Mouse (Mus musculus): ENCODE results near the gene Hmga2. TPM values are rescaled to one million over a fixed set of nuclear protein-coding genes. Genes with fewer than 3 reads are reported as not detected.
A peak's percentile ranks its signal among the peaks of the same experiment; 100 is the strongest.

Gene Hmga2
- polyA plus RNA-seq, 1 experiment from 2014 or later = 2.6 TPM

- Histone ChIP-seq H3K9me3 (replicated peaks; ENCODE audit: control insufficient read depth, low read length) (no peaks in the 10 kb centered on the region), H3K27ac (ENCODE audit: low read depth, low read length) (no peak overlapping the region), H3K9ac (ENCODE audit: low read length) (peak overlapping the region; percentile 79), H3K4me2 (ENCODE audit: low read length) (peak overlapping the region; percentile 94), H3K36me3 (ENCODE audit: control insufficient read depth, insufficient read depth, low read length) (no peaks in the 10 kb centered on the region), H3K4me3 (ENCODE audit: low read depth, low read length) (peak overlapping the region; percentile 61), H3K4me1 (ENCODE audit: control insufficient read depth, insufficient read depth, low read length) (peaks cover 16% of the 10 kb centered on the region), H3K27me3 (replicated peaks; ENCODE audit: control insufficient read depth, insufficient read depth, low read length) (no peaks in the 10 kb centered on the region)
- DNase-seq (ENCODE audit: low spot score) = peak; percentile 48
- WGBS = under 1% methylated on average over 21 of the region's 21 CpGs
- peak; percentile 16; the same call in 1 of the 2 replicates for ATAC-seq
These were observed 1.2 kb upstream of the Hmga2 start for GRCm38 (mm10) chr10:120477501-120477900.

DNA sequence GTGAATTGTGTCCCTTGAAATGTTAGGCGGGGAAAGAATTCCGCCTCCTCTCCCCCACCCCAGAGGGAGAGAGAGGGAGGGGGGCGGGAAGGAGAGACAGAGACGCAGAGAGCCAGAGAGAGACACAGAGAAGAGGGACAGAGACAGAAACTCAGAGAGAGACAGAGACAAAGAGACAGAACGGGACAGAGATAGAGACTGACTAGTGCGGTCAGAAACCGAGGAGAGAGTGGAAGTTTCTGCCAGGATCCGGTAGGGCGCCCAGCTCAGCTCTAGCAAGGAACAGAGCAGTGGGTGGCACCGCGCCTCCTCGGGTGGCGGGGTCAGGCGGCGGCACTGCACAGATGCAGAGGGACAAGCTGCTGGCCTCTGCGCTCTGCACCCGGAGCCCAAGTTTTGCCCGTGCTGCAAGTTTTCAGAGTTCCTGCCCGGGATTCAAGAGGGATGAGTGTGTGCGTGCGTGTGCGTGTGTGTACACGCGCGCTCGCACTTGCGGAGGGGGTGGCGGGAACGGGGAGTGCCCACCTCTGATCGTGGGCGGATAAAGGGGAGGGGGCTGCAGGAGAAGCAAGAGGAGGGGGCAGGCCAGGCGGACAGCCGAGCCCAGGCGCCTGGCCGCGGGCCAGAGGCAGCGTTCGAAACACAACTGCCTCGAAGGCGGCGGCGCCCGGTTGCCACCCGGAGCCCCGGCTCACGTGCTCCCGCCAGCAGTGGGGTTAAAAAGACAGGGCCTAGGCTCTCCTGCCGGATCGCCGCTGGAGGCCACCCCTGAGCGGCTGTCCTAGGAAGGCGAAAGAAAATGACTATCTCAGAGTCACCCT, 457 bp upstream of the Hmga2 start:
- Histone ChIP-seq H3K4me1 (ENCODE audit: control insufficient read depth, insufficient read depth, low read length) (peaks cover 16% of the 10 kb centered on the region), H3K36me3 (ENCODE audit: control insufficient read depth, insufficient read depth, low read length) (no peaks in the 10 kb centered on the region), H3K9me3 (replicated peaks; ENCODE audit: control insufficient read depth, low read length) (no peaks in the 10 kb centered on the region), H3K27ac (ENCODE audit: low read depth, low read length) (peak overlapping the region; percentile 65; the same call in 1 of the 2 replicates), H3K27me3 (replicated peaks; ENCODE audit: control insufficient read depth, insufficient read depth, low read length) (no peaks in the 10 kb centered on the region), H3K4me3 (ENCODE audit: low read depth, low read length) (peak overlapping the region; percentile 61), H3K9ac (ENCODE audit: low read length) (peak overlapping the region; percentile 79), H3K4me2 (ENCODE audit: low read length) (peak overlapping the region; percentile 94)
- WGBS = under 1% methylated on average over 51 of the region's 52 CpGs
- DNase-seq (ENCODE audit: low spot score) = peak; percentile 74
- peak; percentile 55 for ATAC-seq

- no peaks in the 10 kb centered on the region for H3K36me3 ChIP-seq (ENCODE audit: control insufficient read depth, insufficient read depth, low read length)
- peak overlapping the region; percentile 65; the same call in 1 of the 2 replicates for H3K27ac ChIP-seq (ENCODE audit: low read depth, low read length)
- H3K4me3 ChIP-seq (ENCODE audit: low read depth, low read length) = peak overlapping the region; percentile 61
- no peaks in the 10 kb centered on the region for H3K27me3 ChIP-seq (replicated peaks; ENCODE audit: control insufficient read depth, insufficient read depth, low read length)
- peak overlapping the region; percentile 94 for H3K4me2 ChIP-seq (ENCODE audit: low read length)
- peaks cover 16% of the 10 kb centered on the region for H3K4me1 ChIP-seq (ENCODE audit: control insufficient read depth, insufficient read depth, low read length)
- H3K9me3 ChIP-seq (replicated peaks; ENCODE audit: control insufficient read depth, low read length) = no peaks in the 10 kb centered on the region
- peak overlapping the region; percentile 79 for H3K9ac ChIP-seq (ENCODE audit: low read length)
- WGBS = under 1% methylated on average over 38 of the region's 45 CpGs
- DNase-seq (ENCODE audit: low spot score) (peak; percentile 53), ATAC-seq (peak; percentile 19)
These were observed 1.2 kb downstream of the Hmga2 start for GRCm38 (mm10) chr10:120475041-120475541.

DNA sequence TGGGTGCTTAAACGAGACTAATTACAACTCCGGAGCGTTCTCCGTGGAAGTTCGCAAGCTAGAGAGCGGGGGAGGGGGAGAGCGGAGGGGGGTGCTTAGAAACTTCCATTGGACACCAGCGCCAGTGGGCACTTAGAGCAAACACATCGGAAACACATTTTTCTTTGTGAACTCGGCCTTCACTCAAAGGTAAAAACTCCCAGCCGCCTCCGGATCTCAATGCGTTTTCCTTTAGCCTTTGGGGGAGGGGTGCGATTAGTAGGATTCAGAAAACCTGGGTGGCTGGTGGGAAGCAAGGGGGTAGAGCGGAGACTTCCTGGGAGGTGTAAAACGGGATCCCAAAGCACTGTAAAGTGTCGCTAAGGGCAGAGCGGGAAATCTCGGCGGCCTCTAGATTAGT, 2.0 kb downstream of the Hmga2 start:
- DNase-seq (ENCODE audit: low spot score) (peak; percentile 59), ATAC-seq (no peak)
- Histone ChIP-seq H3K27me3 (replicated peaks; ENCODE audit: control insufficient read depth, insufficient read depth, low read length) (no peaks in the 10 kb centered on the region), H3K4me2 (ENCODE audit: low read length) (peak overlapping the region; percentile 94), H3K9ac (ENCODE audit: low read length) (peak overlapping the region; percentile 79), H3K4me3 (ENCODE audit: low read depth, low read length) (peak overlapping the region; percentile 61), H3K36me3 (ENCODE audit: control insufficient read depth, insufficient read depth, low read length) (no peaks in the 10 kb centered on the region), H3K9me3 (replicated peaks; ENCODE audit: control insufficient read depth, low read length) (no peaks in the 10 kb centered on the region), H3K4me1 (ENCODE audit: control insufficient read depth, insufficient read depth, low read length) (peaks cover 16% of the 10 kb centered on the region), H3K27ac (ENCODE audit: low read depth, low read length) (no peak overlapping the region)
- WGBS = 0% methylated on average over 20 of the region's 20 CpGs

- WGBS = 9% methylated on average over 4 of the region's 4 CpGs
- no peak for ATAC-seq
- Histone ChIP-seq H3K36me3 (ENCODE audit: control insufficient read depth, insufficient read depth, low read length) (0 out of 2 replicates have a peak, but pooled peaks cover 4% of the 10 kb centered on the region), H3K4me3 (ENCODE audit: low read depth, low read length) (0 out of 2 replicates have a peak overlapping the region, but pooled peaks have one; percentile 2), H3K27me3 (replicated peaks; ENCODE audit: control insufficient read depth, insufficient read depth, low read length) (no peaks in the 10 kb centered on the region), H3K9me3 (replicated peaks; ENCODE audit: control insufficient read depth, low read length) (no peaks in the 10 kb centered on the region), H3K4me2 (ENCODE audit: low read length) (peak overlapping the region; percentile 94), H3K27ac (ENCODE audit: low read depth, low read length) (no peak overlapping the region), H3K9ac (ENCODE audit: low read length) (no peak overlapping the region), H3K4me1 (ENCODE audit: control insufficient read depth, insufficient read depth, low read length) (peaks cover 16% of the 10 kb centered on the region)
- no peak for DNase-seq (ENCODE audit: low spot score)
These were observed 3.1 kb downstream of the Hmga2 start for GRCm38 (mm10) chr10:120473218-120473617.

DNA sequence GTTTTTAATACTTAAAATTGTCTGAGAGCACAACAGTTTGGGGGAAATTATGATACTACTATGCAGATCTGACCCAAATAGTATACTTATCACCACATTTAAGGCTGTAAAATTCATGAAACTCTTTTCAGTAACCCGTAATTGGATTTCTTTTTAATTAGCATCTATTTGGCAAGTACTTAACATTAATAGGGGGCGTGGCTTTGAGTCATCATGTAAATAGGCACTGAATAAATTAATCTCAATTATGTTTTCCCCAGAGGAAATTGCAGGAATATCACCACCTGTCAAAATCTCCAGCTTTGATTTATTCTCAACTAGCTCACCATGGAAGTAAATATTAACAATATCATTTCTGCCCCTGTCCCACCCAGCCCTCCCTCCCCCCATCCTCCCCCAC, 3.7 kb downstream of the Hmga2 start:
- H3K9me3 ChIP-seq (replicated peaks; ENCODE audit: control insufficient read depth, low read length) = no peaks in the 10 kb centered on the region
- no peak overlapping the region for H3K27ac ChIP-seq (ENCODE audit: low read depth, low read length)
- no peak overlapping the region for H3K9ac ChIP-seq (ENCODE audit: low read length)
- DNase-seq (ENCODE audit: low spot score) (peak; percentile 76), ATAC-seq (no peak)
- WGBS = 18% methylated on average over 2 of the region's 2 CpGs
- no peaks in the 10 kb centered on the region for H3K27me3 ChIP-seq (replicated peaks; ENCODE audit: control insufficient read depth, insufficient read depth, low read length)
- H3K4me2 ChIP-seq (ENCODE audit: low read length) = no peak overlapping the region
- peaks cover 13% of the 10 kb centered on the region for H3K4me1 ChIP-seq (ENCODE audit: control insufficient read depth, insufficient read depth, low read length)
- no peak overlapping the region for H3K4me3 ChIP-seq (ENCODE audit: low read depth, low read length)
- 0 out of 2 replicates have a peak, but pooled peaks cover 4% of the 10 kb centered on the region for H3K36me3 ChIP-seq (ENCODE audit: control insufficient read depth, insufficient read depth, low read length)

DNA sequence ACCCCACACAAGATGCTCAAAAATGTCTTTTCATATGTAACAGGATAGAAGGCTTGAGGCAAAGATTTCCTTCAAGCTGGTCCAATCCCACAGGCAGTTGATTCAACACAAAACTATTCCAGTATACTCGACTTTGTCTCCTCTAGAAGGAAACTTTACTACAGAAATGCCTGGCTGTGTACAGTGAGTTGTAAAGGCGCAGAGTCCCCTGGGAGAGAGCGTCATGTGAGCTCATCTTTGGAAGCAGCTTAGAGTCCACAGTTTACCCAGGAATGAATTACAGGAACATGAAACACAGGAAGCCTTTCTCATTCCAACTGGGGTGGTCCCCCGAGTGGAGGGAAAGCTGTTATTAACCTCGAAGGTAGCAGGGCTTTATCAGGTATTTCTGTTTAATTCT, 11.1 kb downstream of the Hmga2 start:
- Histone ChIP-seq H3K27ac (ENCODE audit: low read depth, low read length) (no peak overlapping the region), H3K27me3 (replicated peaks; ENCODE audit: control insufficient read depth, insufficient read depth, low read length) (no peaks in the 10 kb centered on the region), H3K4me3 (ENCODE audit: low read depth, low read length) (no peak overlapping the region), H3K36me3 (ENCODE audit: control insufficient read depth, insufficient read depth, low read length) (peaks cover 4% of the 10 kb centered on the region; the same call in 1 of the 2 replicates), H3K4me1 (ENCODE audit: control insufficient read depth, insufficient read depth, low read length) (no peaks in the 10 kb centered on the region), H3K9ac (ENCODE audit: low read length) (no peak overlapping the region), H3K4me2 (ENCODE audit: low read length) (no peak overlapping the region), H3K9me3 (replicated peaks; ENCODE audit: control insufficient read depth, low read length) (no peaks in the 10 kb centered on the region)
- WGBS = 77% methylated on average over 5 of the region's 5 CpGs
- ATAC-seq (no peak), DNase-seq (ENCODE audit: low spot score) (no peak)

- H3K4me1 ChIP-seq (ENCODE audit: control insufficient read depth, insufficient read depth, low read length) = no peaks in the 10 kb centered on the region
- no peaks in the 10 kb centered on the region for H3K27me3 ChIP-seq (replicated peaks; ENCODE audit: control insufficient read depth, insufficient read depth, low read length)
- WGBS = 47% methylated on average over 5 of the region's 5 CpGs
- H3K36me3 ChIP-seq (ENCODE audit: control insufficient read depth, insufficient read depth, low read length) = no peaks in the 10 kb centered on the region; the same call in 1 of the 2 replicates
- H3K4me3 ChIP-seq (ENCODE audit: low read depth, low read length) = no peak overlapping the region
- no peak overlapping the region for H3K4me2 ChIP-seq (ENCODE audit: low read length)
- H3K27ac ChIP-seq (ENCODE audit: low read depth, low read length) = no peak overlapping the region
- H3K9ac ChIP-seq (ENCODE audit: low read length) = no peak overlapping the region
- H3K9me3 ChIP-seq (replicated peaks; ENCODE audit: control insufficient read depth, low read length) = no peaks in the 10 kb centered on the region
- DNase-seq (ENCODE audit: low spot score) = no peak
- no peak for ATAC-seq
These were observed 14.5 kb downstream of the Hmga2 start for GRCm38 (mm10) chr10:120461769-120462168.

DNA sequence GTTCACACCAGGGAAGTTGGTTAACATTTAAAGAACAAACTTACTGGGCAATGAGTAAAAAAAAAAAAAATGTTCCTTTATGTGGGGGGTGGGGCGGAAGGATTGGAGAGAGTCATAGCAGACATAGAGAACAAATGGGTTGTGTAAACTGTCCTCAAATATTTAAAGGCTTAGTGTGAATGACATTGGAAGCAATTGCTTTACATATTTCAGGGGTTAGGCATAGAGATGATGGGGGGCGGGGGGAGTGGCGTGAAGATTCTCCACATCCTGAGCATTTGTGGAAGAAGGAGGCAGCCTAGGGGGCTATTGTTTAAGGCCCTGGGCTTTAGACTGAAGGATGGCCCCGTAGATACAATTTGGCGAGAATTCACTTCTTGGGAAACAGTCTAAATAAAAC, 15.0 kb downstream of the Hmga2 start:
- H3K4me3 ChIP-seq (ENCODE audit: low read depth, low read length) = no peak overlapping the region
- no peak overlapping the region for H3K9ac ChIP-seq (ENCODE audit: low read length)
- H3K36me3 ChIP-seq (ENCODE audit: control insufficient read depth, insufficient read depth, low read length) = no peaks in the 10 kb centered on the region
- no peak for ATAC-seq
- DNase-seq (ENCODE audit: low spot score) = no peak
- no peaks in the 10 kb centered on the region for H3K27me3 ChIP-seq (replicated peaks; ENCODE audit: control insufficient read depth, insufficient read depth, low read length)
- no peaks in the 10 kb centered on the region for H3K4me1 ChIP-seq (ENCODE audit: control insufficient read depth, insufficient read depth, low read length)
- H3K9me3 ChIP-seq (replicated peaks; ENCODE audit: control insufficient read depth, low read length) = no peaks in the 10 kb centered on the region
- WGBS = 77% methylated on average over 5 of the region's 5 CpGs
- no peak overlapping the region for H3K4me2 ChIP-seq (ENCODE audit: low read length)
- H3K27ac ChIP-seq (ENCODE audit: low read depth, low read length) = no peak overlapping the region

Data from forebrain, embryonic 14.5 days (tissue).